Mouse (Mus musculus) heart, postnatal 0 days (tissue): Measurements from ENCODE around the gene Rad23a.

Source experiments
- CTCF ChIP-seq: IDR thresholded peaks from 2 replicates; pipeline ENCODE4 v1.5.1; 2016; ENCODE audit warnings: antibody characterized with exemption, control low read depth, low read depth
- EP300 ChIP-seq: IDR thresholded peaks from 2 replicates; pipeline ENCODE4 v1.6.1; 2016; ENCODE audit warnings: antibody characterized with exemption, low read depth

GRCm38 (mm10) chr8:84877297-84878035 is 37.0 kb upstream of the Rad23a start:
- TF ChIP-seq CTCF: no peak
- TF ChIP-seq EP300: no peak
